Mouse (Mus musculus): ENCODE results near the gene Rnasek.
A peak's percentile ranks its signal among the peaks of the same experiment; 100 is the strongest.

The Rnasek gene

DNA sequence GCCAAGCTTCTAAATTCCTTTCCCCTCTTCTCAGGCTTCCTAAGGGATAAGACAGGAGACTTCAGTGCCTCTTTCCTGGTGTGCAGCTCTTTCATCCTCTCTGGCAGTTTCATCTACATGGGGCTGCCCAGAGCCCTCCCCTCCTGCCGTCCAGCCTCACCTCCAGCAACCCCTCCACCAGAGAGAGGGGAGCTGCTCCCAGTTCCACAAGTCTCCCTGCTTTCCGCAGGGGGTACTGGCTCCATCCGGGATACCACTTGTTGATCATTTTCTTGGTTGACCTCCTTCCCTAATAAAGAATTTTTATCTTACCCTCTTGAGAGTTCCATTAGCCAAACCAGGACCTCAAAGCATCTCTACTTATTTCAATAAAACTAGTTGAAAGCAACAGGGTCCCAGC is 23.5 kb downstream of the Rnasek start:
- DNase-seq (ENCODE audit: low read depth): no peak

DNA sequence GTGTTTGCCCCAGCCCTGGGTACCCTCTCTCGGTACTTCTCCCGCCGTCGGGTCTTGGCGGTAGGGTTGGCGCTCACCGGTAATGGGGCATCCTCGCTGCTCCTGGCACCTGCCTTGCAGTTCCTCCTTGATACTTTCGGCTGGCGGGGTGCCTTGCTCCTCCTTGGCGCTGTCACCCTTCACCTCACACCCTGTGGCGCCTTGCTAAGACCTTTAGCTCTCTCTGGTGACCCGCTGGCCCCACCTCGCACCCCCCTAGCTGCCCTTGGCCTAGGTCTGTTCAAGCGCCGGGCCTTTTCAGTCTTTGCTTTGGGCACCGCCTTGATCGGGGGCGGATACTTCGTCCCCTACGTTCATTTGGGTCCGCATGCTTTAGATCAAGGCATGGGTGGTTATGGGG is 24.3 kb downstream of the Rnasek start:
- DNase-seq (ENCODE audit: low read depth): no peak

DNA sequence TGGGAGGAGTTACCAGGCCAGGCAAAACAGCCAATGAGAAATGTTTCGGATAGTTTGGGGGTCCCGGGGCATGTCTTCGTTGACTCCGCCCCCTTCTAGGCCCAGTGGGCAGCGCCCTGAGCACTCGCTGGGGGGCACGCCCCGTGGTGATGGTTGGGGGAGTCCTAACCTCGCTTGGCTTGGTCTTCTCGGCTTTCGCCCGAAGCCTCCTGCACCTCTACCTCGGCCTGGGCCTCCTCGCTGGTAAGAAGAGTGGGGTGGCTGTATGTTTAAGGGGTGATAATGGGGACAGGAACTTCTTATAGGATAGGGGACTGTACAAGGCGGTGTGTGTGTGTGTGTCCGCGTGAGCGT is 24.8 kb downstream of the Rnasek start:
- DNase-seq (ENCODE audit: low read depth): no peak

DNA sequence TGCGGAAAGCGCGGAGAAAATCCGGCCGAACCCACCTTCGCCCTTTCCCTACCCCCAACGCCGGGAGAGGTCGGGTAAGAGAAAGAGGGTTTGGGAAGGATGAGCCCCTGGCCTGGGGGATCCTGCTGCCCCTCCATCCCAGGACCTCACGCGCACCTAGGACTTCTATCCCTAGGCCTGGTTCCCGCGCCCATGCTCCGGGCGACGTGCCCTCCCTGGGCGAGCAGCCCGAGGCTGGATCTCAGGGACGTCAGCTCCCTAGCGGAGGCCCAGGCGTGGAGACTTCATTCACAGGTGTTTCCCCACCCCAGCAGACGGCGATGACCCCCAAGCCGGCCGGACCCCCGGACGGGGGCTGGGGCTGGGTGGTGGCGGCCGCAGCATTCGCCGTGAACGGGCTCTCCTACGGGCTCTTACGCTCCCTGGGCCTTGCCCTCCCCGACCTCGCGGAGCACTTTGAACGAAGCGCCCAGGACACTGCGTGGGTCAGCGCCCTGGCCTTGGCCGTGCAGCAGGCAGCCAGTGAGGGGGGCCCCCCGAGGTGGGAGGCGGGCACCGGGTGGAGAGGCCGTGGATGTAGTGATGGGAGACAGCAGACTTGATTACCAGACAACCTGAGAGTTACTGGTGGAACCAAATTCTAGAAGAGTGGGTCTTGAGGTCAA is 25.3 kb downstream of the Rnasek start:
- no peak for DNase-seq (ENCODE audit: low read depth)

DNA sequence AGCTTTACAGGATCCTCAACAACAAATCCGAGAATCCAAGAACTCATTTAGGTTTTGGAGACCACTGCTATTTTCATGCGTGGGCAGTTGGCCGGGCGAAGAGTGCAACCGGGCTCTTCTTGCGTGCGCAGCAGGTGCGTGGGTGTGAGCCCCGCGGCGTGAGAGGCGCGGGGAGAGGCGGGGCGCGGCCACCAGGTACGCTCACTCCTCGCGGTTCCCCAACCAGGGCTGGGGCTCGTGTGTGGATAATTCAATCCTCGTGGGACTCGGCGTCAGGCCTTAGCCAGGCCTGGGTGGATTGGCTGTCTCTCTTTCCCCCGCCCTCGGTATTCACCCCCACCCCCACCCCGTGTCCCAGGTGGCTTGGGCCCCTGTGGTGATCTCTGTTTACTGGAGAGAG is 25.9 kb downstream of the Rnasek start:
- no peak for DNase-seq (ENCODE audit: low read depth)

DNA sequence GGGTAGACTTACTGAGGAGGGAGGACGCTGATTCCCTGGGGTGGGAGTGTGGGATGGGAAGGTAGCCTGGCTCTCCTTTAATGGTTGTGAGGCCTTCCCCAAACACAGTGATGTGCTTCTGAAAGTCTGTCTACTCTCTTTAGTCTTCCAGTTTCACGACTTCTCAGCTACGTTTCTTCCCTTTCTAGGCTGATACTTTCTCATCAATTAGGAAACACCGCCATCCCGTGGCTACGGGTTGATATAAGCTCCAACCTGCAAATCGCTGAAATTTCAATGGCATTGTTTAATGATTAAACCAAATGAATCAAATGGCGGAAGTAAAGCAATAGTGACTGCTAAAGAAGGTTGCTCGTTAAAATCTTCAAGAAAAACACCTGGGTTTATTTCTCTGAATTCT is 26.7 kb downstream of the Rnasek start:
- peak; percentile 87 for DNase-seq (ENCODE audit: low read depth)

DNA sequence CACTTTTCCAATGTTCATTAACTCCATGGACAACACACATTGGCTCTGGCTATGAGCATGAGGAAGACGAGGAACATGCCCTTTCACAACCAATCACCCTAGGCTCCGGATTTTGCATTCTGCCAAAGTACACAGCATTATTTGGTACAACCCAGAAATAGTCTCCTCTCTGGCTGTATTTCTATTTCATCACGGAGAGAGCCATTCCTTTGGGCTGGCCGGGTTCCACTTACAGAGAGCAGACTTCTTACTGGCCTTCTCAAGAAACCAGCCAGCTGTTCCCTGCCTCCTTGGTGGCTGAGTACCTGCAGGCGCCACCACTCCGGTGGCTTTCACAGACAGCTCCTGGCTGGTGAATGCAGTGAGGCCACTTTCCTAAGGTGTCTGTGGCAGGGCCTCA is 27.2 kb downstream of the Rnasek start, which contains the start of gene Slc16a11:
Gene Slc16a11, plus strand, starts transcription at position 330 of the 400 bp plus-strand sequence.
- DNase-seq (ENCODE audit: low read depth): peak; percentile 70

DNA sequence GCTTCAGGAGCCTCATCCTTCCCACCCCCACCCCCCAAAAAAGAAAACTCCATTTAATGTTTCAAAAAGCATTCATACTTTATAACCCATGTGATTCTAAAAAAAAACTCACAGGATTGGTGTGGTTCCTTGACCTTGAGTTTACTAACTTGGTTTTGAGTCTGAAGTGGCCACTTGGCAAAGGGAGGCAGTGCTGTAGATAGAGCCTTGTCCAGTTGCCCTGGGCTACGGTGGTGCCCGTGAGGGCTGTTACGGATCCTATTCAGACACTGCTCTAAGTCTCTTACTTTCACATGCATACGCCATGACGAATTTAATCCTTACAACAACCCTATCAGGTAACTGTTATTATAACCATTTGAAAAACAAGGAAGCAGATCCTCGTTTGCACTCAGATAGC is 27.7 kb downstream of the Rnasek start:
- no peak for DNase-seq (ENCODE audit: low read depth)

DNA sequence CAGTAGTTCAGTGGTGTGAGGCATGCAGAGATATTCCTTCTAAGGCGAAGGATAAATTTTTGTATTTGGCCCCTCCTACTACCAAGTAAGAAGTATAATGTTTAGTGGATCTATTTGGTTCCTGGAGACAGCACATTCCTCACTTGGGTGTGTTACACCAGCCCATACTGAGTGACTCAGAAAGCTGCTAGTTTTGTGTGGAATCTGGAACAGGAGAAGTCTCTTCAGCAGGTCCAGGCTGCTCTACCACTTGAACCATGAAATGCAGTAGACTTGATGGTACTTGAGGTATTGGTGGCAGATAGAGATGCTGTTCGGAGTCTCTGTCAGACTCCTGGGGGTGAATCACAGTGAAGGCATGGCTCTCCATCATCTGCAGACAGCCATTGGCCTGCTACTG is 29.0 kb downstream of the Rnasek start:
- peak; percentile 71 for DNase-seq (ENCODE audit: low read depth)

DNA sequence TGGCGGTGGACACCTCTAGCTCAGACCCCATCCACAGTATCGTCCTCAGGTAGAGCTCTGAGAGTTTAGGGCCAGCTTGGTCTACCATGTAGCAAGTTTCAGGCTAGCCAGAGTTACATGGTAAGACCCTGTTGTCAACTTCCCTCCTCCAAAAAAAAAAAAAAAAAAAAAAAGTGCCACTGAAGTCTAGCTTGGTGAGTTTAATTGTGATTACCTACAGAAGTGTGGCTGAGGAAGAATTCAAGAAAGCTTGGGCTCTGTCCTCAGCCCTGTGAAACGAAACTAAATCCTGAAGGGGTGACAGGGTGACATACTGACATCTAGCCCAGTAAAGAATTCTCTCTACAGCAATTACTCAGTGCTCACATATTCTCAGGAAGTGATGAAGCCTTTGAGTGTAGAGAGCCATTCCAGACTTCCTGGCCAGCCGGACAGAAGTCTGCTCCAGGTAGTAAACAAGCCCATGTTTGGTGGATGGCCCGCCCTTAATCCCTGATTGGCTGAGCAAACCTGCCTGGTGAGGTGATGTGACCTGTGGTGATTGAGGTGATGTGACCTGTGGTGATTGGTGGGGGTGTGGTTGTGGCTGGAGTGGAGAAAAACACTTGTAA is 30.8 kb downstream of the Rnasek start:
- no peak for DNase-seq (ENCODE audit: low read depth)

DNA sequence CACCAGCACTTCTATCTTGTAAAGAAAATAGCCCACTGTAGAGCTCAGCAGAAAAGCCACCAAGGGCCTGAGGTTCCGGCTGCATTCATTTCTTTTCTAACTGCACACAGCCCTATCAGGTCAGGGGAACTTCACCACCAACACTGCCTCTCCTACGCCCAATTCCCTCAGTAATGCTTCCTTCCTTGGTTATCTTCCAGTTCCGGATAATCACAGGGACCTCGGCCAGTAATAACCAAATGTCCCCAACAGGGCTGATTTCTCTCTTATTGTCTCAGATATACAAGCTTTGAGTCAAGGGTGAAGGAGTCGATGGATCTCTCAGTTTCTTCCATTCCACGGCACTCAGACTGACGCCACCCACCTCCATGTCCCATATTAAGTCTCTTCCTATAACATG is 32.4 kb downstream of the Rnasek start:
- no peak for DNase-seq (ENCODE audit: low read depth)

DNA sequence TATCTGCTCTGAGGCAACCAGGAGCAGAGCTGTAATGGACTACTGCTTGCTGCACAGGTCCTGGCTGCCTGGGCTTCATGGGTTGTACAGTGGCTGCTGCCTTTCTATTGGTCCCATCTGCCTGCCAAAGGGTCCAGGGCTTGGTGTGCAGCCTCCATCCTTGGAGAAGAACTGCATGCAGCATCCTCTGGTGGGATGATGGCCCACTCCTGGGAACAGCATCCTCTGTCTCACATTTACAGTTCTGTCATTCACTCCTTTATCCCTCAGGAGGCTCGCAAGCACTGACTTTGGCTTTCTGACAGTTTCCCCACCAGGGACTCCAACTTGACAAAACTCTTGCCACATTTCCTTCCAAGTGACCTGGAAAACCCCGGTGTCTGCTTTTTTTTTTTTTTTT is 32.8 kb downstream of the Rnasek start:
- DNase-seq (ENCODE audit: low read depth): no peak

DNA sequence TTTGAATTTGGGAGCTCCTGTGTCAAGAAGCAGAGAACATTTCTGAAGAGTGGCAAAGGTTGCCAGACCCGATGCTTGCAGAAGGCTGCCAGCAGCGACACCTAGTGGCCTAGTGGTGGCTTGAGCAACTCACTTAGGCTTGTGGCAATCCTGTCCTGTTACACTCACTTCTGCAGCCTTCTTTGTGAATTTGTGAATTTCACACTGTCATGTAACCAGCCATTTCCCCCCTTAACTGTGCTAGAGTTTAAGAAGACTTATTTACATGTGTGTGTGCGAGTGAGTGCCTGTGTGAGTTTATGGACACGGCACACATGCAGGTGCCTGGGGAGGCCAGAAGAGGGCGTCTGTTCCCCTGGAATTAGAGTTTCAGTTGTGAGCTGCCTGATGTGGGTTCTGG is 38.0 kb downstream of the Rnasek start:
- DNase-seq (ENCODE audit: low read depth): peak; percentile 93

DNA sequence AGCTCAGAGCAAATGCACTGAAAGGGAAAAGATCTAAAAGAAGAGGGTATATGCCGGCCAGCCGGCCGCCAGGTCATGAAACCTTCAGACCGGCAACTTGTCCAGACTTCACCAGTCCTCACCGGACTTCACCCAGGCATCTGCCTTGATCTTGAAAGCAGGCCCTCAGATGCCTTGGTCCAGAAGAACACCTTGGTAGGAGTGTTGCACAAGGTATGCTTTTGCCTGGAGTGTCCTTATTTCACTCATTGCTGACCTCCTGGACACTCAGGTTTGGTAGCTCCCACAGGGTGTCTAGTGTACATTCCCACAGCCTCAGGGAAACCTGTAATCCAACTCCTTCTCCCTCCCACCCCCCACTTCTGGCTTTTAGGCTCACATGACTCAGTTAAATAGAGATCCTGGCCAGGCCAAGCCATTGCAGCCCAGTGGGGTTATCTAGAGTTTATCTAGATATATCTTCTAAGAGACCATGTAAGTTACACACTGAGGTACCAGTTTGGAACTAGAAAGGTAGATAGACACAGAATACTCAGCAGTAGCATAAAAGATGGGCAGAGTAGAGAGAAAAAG is 39.5 kb downstream of the Rnasek start:
- DNase-seq (ENCODE audit: low read depth): peak; percentile 54

DNA sequence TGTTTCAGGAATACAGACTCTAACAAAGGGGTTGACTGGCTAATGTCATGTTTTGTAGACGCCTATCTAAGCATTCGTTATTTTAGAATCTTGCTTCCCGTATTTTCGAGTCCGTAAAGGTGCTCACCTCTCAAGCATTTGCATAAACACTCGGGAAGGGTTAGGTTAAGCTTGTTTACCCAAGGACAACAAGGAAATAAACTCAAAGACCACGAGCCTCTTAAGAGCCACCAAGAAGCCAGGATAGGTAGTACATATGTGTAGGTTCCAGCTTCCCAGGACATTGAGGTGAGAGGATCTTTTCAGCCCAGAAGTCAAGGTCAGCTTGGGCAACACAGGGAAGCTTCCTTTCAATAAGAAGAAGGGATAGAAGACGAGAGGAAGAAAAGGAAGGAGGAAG is 40.5 kb downstream of the Rnasek start:
- DNase-seq (ENCODE audit: low read depth): no peak

DNA sequence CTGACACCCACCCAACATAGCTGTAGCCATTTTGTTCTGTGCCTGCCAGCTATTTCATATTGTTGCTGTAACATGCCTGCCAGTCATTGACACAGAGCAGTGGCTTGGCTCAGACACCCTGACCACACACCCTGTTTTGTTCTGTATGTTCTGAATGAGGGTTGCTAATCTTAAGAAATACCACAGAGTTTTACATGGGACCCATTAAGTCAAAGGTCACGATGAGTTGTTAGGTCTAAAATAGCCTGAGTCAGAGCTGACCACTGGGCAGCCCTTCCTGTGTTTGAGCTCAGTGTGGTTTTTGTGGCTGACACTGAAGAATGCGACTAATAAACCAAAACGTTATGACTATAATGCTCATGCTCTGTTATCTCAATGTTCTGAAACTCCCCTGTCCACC is 41.3 kb downstream of the Rnasek start:
- DNase-seq (ENCODE audit: low read depth): peak; percentile 94

DNA sequence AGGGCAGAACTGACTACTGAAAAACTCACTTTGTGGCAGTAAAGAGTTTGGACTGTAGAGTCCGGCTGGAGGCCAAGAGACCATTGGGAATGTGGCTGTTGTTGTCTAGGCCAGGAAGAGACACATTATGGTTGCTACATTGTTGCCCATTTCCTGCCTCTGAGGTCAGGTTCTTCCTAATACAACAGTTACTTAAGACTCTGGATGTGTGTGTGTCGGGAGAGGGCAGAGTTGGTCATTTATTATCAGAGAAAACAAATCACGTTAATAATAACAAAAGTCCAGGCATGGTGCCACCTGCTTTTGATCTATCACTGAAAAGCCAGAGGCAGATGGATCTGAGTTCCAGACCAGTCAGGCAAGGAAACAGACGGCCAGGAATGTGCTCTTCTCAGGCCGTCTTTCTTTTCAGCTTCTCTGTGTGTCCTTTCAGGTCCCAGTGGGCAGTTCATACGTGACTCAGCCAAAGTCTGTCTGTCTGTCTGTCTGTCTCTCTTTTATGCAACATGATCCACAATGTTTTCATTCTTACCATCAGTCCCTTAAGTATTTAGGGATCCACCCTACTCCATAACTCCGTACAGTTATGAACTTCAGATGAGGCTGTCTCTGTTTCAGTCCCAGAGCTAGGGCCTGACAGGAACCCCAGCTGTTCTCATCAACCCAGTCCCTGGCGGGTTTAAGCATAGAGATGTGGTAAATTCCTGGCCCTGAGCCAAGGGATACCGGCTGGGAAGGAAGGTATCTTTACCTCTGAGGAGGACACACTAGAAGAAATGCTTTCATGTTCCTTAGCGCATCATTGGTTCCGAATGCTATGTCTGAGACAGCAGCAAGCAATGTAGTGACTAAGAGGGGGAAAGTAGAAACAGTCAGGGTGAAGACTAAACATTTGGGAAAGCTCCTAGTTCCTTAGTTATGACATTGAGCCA is 46.0 kb downstream of the Rnasek start:
- DNase-seq (ENCODE audit: low read depth): peak; percentile 68

DNA sequence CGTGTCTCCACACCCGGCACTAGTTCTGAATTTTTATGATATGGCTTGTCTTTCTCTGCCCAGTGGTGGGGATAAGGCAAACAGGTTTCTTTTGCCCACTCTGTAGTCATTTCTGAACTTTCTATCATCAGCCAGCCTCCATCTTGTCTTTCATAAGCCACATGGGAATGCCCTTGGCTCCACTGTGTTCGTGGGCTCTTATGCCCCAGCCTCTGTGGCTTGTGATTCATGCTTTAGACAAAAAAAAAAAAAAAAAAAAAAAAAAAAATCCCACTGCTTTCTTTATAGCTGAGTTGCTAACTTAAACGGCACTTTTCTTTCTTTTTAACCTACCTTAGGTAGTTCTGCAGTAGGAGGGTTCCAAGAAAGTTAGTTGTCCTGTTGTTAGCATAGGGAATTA is 47.5 kb downstream of the Rnasek start:
- DNase-seq (ENCODE audit: low read depth): peak; percentile 77

DNA sequence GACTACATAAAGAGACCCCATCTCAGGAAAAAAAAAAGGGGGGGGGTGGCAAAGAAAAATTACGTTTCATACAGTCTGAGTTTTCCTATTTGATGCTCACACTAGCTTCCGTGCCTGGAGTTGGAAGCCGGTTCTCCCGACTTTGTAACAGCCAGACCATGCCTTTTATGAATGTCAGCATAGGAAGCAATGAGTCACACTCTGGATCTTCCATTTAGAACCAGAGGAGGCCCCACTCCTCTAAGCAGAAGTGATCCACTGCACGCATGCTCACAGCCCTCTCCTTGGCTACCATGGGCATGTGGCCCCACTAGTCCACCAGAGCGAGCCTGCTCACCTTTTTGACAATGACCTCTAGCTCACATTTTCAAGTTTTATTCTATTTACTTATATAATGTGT is 48.5 kb downstream of the Rnasek start:
- peak; percentile 46 for DNase-seq (ENCODE audit: low read depth)

DNA sequence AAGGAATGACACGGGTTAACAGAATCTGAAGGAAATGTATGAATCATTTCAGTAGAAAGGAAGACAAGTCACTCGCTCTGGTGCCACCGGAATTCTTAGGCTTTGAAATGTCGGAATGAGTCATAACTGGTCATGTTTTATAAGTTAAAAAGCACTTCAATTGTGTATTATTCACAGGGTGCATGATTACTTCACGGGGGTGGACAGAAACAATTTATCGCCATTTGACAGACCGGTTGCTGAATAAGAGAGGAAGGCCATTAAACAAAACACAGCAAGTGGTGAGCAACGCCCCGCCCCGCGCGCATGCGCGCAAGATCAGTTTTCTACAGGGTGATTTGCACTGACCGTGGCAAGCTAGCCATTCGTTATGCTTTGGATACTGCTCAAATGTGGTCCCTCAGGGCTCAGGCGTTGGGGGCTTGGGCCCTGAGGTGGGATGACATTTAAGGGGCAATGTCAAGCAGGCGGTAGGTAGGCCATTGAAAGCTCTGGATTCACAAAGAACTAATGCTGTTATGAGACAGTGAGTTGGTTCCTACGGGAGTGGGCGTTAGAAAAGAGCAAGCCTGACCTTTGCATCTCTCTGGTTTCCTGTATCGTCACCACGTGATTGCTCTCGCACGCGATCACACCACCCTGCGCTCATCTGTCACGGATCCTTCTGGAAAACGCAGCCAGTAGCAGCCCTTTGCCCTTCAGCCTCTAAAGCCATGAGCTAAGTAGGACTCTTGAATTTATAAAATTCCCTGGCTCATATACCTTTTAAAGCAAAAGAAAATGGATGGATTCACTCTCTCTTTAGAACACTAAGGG is 50.1 kb downstream of the Rnasek start:
- peak; percentile 93 for DNase-seq (ENCODE audit: low read depth)
